Mouse (Mus musculus): ENCODE data around the gene Cox6b1.

DNA sequence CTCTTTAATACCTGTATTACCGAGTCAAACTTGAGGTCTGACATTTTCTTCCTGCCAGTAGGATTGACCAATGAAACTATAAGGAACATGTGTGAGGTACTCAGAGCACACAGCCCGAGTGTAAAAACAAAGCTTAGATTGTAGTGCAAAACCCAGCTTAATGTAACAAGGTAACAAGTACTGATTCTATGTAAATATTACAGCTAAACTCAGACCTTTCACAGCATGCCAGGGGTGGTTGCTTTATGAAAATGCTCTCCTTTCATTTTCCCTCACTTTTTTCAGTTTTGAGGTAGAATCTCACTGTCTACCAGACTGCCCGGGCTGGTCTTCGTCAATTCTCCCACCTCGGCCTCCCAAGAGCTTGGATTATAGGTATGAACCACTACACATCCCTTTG lies 29.9 kb downstream of the Cox6b1 start:
- TF ChIP-seq CTCF (IDR thresholded peaks at IDR 0.05; ENCODE audit: low read depth), result no peak
- TF ChIP-seq EP300 (optimal IDR thresholded peaks at IDR 0.05), result no peak

Data from stomach, postnatal 0 days (tissue).